Mouse (Mus musculus): ENCODE measurements at regions not wholly inside any gene's neighbourhood (a gene's known extent, or its start where the extent isn't known, plus 50 kb on each side); places are given as distances from the start of the nearest gene placed in this dataset.

GRCm38 (mm10) chr7:72948026-72948425 is 427.3 kb upstream of the Rgma start:
- H3K4me1 ChIP-seq (ENCODE audit: control insufficient read depth, insufficient read depth, low read length) = no peaks in the 10 kb centered on the region
- TF ChIP-seq POLR2A (IDR thresholded peaks at IDR 0.05; ENCODE audit: insufficient read depth, low read depth, low read length) = no peak
- no peak for TF ChIP-seq CTCF (IDR thresholded peaks at IDR 0.05; ENCODE audit: insufficient read depth, low read depth, low read length)
- WGBS = 47% methylated on average over 5 of the region's 5 CpGs
- H3K4me3 ChIP-seq (ENCODE audit: insufficient read depth, low read depth, low read length) = no peak overlapping the region
- H3K27ac ChIP-seq (ENCODE audit: insufficient read depth, low read depth, low read length) = no peak overlapping the region

GRCm38 (mm10) chr7:72948666-72949065 is 426.6 kb upstream of the Rgma start:
- Histone ChIP-seq H3K4me3 (ENCODE audit: insufficient read depth, low read depth, low read length) (no peak overlapping the region), H3K27ac (ENCODE audit: insufficient read depth, low read depth, low read length) (no peak overlapping the region), H3K4me1 (ENCODE audit: control insufficient read depth, insufficient read depth, low read length) (no peaks in the 10 kb centered on the region)
- 70% methylated on average over 3 of the region's 3 CpGs for WGBS
- no peak for TF ChIP-seq POLR2A (IDR thresholded peaks at IDR 0.05; ENCODE audit: insufficient read depth, low read depth, low read length)
- no peak for TF ChIP-seq CTCF (IDR thresholded peaks at IDR 0.05; ENCODE audit: insufficient read depth, low read depth, low read length)

DNA sequence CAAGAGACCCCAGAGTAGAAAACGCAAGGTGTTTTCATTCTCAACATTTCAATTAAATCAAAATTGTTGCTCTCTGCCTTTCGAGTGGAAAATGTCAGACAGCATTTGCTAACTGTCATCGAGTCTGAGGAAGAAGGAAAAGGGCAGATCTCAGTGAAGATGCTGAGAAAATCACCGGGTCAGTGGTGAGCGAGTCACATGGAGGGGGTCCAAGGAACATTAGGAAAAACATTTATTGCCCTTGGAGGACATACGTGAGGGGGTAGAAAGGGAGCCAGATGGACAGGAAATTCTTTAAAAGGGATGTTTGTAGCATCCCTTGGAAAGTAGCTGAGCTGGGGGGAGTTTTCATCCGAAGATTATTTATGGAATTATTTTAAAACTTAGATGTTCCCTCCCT is 425.4 kb upstream of the Rgma start:
- TF ChIP-seq CTCF (IDR thresholded peaks at IDR 0.05; ENCODE audit: insufficient read depth, low read depth, low read length) (no peak), POLR2A (IDR thresholded peaks at IDR 0.05; ENCODE audit: insufficient read depth, low read depth, low read length) (no peak)
- H3K27ac ChIP-seq (ENCODE audit: insufficient read depth, low read depth, low read length) = no peak overlapping the region
- no peak overlapping the region for H3K4me3 ChIP-seq (ENCODE audit: insufficient read depth, low read depth, low read length)
- no peaks in the 10 kb centered on the region for H3K4me1 ChIP-seq (ENCODE audit: control insufficient read depth, insufficient read depth, low read length)
- 74% methylated on average over 7 of the region's 7 CpGs for WGBS

DNA sequence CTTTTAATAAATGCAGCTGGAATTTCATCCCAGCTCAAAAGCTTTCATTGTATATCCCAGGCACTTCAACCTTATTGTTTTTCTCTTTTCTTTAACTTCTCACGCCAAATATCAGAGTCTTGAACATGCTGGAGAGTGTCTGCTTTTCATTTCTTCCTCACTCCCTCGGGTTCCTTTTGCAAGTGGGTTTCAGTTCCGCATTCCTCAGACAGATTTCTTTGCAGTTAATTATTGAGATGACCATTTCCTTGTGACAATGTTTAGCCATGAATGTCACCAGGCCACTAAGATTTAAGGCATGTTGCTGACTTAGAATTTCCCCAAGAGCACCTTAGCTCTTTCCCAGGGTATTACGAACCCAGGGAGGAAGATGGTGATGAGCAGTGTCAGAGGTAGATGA is 417.6 kb upstream of the Rgma start:
- WGBS = 83% methylated on average over 4 of the region's 4 CpGs
- TF ChIP-seq POLR2A (IDR thresholded peaks at IDR 0.05; ENCODE audit: insufficient read depth, low read depth, low read length) = no peak
- TF ChIP-seq CTCF (IDR thresholded peaks at IDR 0.05; ENCODE audit: insufficient read depth, low read depth, low read length) = no peak
- no peak overlapping the region for H3K4me3 ChIP-seq (ENCODE audit: insufficient read depth, low read depth, low read length)

GRCm38 (mm10) chr7:72961321-72961720 is 414.0 kb upstream of the Rgma start:
- H3K4me1 ChIP-seq (ENCODE audit: control insufficient read depth, insufficient read depth, low read length) = no peaks in the 10 kb centered on the region
- H3K4me3 ChIP-seq (ENCODE audit: insufficient read depth, low read depth, low read length) = no peak overlapping the region
- TF ChIP-seq POLR2A (IDR thresholded peaks at IDR 0.05; ENCODE audit: insufficient read depth, low read depth, low read length) (no peak), CTCF (IDR thresholded peaks at IDR 0.05; ENCODE audit: insufficient read depth, low read depth, low read length) (no peak)
- WGBS = 77% methylated on average over 4 of the region's 4 CpGs
- no peak overlapping the region for H3K27ac ChIP-seq (ENCODE audit: insufficient read depth, low read depth, low read length)

More for the DNA sequence above, 417.6 kb upstream of the Rgma start:
- Histone ChIP-seq H3K4me1 (ENCODE audit: control insufficient read depth, insufficient read depth, low read length) (no peaks in the 10 kb centered on the region), H3K27ac (ENCODE audit: insufficient read depth, low read depth, low read length) (no peak overlapping the region)

DNA sequence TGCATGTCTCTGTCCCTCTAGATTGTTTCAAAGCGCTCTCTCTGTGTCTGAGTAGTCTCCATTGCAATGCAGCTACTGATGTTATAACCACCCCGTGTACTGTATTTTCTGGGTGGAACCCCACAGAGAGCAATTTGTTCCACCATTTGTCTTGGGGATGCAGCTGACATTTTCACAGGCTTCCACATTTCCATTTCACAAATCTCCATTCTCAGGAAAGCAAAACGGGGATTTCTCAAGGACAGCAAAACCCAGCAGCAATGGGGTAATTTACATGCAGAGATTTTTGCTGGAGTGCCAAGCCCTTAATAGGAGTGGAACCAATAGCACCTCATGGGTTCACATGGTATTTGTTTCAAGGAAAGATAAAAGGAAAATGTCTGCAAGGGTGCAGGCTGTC is 412.5 kb upstream of the Rgma start:
- TF ChIP-seq POLR2A (IDR thresholded peaks at IDR 0.05; ENCODE audit: insufficient read depth, low read depth, low read length) (no peak), CTCF (IDR thresholded peaks at IDR 0.05; ENCODE audit: insufficient read depth, low read depth, low read length) (no peak)
- H3K4me1 ChIP-seq (ENCODE audit: control insufficient read depth, insufficient read depth, low read length) = no peaks in the 10 kb centered on the region
- no peak overlapping the region for H3K27ac ChIP-seq (ENCODE audit: insufficient read depth, low read depth, low read length)
- 37% methylated on average over 3 of the region's 3 CpGs for WGBS
- no peak overlapping the region for H3K4me3 ChIP-seq (ENCODE audit: insufficient read depth, low read depth, low read length)

DNA sequence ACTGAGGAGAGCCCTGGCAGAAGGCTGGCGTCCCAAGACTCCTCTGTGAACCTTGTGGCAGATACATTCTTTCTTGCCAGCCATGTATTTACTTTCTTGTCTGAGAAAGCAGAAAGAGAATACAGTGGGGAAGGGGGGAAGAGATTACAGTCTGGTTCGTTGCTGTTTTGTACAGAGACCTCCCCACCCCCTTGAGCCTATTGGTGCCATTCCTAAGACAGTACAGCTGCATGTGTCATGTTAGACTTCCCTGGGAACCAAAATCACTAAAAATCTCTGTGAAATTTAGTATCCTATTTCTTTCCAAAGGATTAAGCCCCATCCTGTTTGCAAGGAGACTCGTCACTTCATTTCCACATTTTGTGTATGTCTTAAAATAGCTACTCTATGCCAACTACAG is 411.4 kb upstream of the Rgma start:
- no peak for TF ChIP-seq CTCF (IDR thresholded peaks at IDR 0.05; ENCODE audit: insufficient read depth, low read depth, low read length)
- Histone ChIP-seq H3K27ac (ENCODE audit: insufficient read depth, low read depth, low read length) (no peak overlapping the region), H3K4me3 (ENCODE audit: insufficient read depth, low read depth, low read length) (no peak overlapping the region), H3K4me1 (ENCODE audit: control insufficient read depth, insufficient read depth, low read length) (no peaks in the 10 kb centered on the region)
- WGBS = 71% methylated on average over 3 of the region's 3 CpGs

DNA sequence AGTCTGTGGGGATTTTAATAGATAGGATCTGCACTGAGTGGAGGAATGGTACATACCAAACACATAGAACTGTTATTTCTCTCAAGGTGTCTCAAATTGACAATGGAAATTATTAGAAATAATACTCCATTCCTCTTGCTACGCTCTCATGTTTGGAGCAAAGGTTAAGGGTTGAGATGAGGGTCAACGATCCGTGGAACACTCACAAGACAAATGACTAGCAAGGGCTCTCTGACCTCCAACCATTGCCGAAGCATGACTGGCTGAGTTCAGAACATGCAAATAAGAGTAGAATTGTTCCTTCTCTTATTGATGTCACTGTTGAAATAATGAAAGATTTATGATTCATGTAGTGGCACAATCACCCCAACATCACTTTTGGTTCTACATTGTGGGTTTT is 407.1 kb upstream of the Rgma start:
- Histone ChIP-seq H3K4me1 (ENCODE audit: control insufficient read depth, insufficient read depth, low read length) (no peaks in the 10 kb centered on the region), H3K27ac (ENCODE audit: insufficient read depth, low read depth, low read length) (no peak overlapping the region), H3K4me3 (ENCODE audit: insufficient read depth, low read depth, low read length) (no peak overlapping the region)
- WGBS = 94% methylated on average over 4 of the region's 4 CpGs
- no peak for TF ChIP-seq CTCF (IDR thresholded peaks at IDR 0.05; ENCODE audit: insufficient read depth, low read depth, low read length)
- no peak for TF ChIP-seq POLR2A (IDR thresholded peaks at IDR 0.05; ENCODE audit: insufficient read depth, low read depth, low read length)

DNA sequence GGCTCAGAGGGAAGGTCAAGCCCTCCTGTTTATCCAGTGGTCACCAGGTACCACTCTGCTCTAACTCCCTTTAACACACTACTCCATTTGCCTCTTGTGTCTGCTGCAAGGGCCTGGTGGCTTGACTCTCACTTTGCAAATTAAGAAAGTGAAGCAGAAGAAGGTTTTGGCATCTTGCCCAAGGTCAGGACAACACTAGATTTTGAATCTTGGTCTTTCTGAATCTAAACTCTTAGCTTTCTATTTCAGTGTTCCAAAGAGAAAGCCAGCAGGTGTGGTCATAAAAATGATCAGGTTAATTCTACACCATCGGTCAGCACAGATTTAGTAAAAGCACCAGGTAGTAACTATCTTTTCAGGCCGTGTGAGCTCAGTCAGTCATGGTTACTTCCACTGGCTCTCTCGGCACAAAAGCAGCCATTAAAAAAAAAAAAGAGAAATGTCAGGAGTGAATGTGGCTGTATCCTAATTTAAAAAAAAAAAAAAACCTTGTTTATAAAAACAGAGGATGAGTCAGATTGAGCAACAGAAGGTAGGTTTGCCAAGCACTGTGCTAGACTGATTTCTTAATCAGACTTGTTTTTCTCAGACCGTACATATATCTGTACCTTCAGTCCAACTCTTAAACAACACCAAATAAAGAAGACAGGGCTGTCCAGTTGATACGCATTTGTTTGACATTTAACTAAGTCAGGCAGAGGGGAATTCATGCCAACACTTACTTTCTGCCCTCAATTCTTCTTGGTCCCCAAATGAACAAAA is 403.6 kb upstream of the Rgma start:
- Histone ChIP-seq H3K27ac (ENCODE audit: insufficient read depth, low read depth, low read length) (no peak overlapping the region), H3K4me1 (ENCODE audit: control insufficient read depth, insufficient read depth, low read length) (no peaks in the 10 kb centered on the region), H3K4me3 (ENCODE audit: insufficient read depth, low read depth, low read length) (no peak overlapping the region)
- TF ChIP-seq CTCF (IDR thresholded peaks at IDR 0.05; ENCODE audit: insufficient read depth, low read depth, low read length) (no peak), POLR2A (IDR thresholded peaks at IDR 0.05; ENCODE audit: insufficient read depth, low read depth, low read length) (no peak)
- 59% methylated on average over 5 of the region's 5 CpGs for WGBS

- Histone ChIP-seq H3K4me1 (ENCODE audit: control insufficient read depth, insufficient read depth, low read length) (no peaks in the 10 kb centered on the region), H3K27ac (ENCODE audit: insufficient read depth, low read depth, low read length) (no peak overlapping the region), H3K4me3 (ENCODE audit: insufficient read depth, low read depth, low read length) (no peak overlapping the region)
- no peak for TF ChIP-seq CTCF (IDR thresholded peaks at IDR 0.05; ENCODE audit: insufficient read depth, low read depth, low read length)
- TF ChIP-seq POLR2A (IDR thresholded peaks at IDR 0.05; ENCODE audit: insufficient read depth, low read depth, low read length) = no peak
- WGBS = 97% methylated on average over 7 of the region's 7 CpGs
Observed at GRCm38 (mm10) chr7:72972397-72972796, 402.9 kb upstream of the Rgma start.
